Mouse (Mus musculus): ENCODE measurements at regions not wholly inside any gene's neighbourhood (a gene's known extent, or its start where the extent isn't known, plus 50 kb on each side); places are given as distances from the start of the nearest gene placed in this dataset.

DNA sequence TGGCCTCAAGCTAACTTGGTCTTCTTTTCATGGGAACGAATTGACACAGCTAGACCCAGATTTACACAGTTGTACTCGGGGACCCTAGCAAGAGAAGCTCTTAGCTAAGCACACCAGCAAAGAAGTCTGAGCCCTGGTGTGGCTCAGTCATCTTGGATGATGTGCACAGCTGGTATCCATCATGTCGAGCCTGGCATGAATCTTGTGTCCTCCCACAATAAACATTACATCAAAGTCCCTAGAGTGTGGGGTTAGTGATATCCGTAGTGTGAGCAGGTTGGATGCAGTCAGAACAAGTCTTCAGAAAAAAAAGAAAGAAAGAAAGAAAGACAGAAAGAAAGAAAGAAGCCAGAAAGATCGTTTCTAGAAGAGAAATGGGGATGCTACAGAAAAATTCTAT lies 52.1 kb upstream of the Hmcn1 start:
- DNase-seq (ENCODE audit: low spot score): no peak

DNA sequence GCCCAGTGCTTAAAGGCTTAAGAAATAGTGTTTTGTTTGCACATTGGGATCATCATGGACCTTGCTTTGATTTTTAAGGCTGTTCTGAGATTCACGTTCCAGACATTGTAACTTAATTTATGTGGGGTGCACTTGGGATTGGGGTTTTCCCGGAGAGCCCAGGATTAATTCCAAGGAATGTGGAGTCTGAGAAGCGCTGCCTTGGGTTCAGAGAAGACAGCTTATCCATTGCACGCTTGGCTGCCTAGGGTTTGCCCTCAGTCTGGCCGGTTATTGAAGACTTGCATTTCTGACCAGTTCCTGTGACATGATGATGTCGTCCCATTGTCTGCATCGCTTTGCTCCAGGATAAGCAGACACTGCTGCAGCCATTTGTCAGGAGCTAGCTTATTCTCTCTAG lies 53.4 kb upstream of the Hmcn1 start:
- no peak for DNase-seq (ENCODE audit: low spot score)

DNA sequence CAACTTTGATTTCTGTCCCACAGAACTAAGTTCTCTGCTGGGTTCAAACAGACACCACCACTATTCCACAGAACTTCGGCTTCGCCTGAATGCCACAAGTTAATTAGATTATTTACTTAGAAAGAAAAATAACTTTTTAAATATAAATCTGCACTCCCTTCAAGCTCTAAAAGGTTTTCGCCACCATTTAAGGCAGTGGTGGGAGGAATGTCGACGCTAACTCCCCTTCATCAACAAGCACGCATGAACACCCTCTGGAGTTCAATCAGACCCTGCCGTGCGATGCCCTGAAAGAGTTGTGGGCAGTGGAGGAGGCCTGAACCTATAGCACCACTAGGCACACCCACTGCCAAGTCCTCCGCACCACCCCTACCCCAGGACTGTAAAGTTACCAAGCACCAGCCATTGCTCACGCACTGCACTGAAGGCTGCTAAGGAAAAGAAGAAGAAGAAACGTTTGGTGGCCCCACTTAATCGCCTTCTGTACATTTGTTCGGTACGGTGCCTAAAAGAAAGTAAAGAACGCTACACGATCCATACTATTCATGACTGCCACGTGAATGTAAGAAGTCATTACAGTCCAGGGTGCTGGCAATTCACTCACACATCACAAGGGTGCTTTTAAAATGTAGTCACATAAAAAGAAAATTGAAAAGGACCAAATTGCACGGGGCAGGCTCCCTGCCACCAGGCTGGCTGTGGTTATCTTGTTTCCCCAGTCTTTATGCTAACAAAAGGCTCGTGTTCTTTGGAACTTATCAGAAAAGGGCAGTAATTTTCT lies 56.7 kb upstream of the Hmcn1 start:
- no peak for DNase-seq (ENCODE audit: low spot score)

GRCm38 (mm10) chr1:151050507-151050816 lies 57.2 kb upstream of the Hmcn1 start:
- DNase-seq (ENCODE audit: low spot score): no peak

DNA sequence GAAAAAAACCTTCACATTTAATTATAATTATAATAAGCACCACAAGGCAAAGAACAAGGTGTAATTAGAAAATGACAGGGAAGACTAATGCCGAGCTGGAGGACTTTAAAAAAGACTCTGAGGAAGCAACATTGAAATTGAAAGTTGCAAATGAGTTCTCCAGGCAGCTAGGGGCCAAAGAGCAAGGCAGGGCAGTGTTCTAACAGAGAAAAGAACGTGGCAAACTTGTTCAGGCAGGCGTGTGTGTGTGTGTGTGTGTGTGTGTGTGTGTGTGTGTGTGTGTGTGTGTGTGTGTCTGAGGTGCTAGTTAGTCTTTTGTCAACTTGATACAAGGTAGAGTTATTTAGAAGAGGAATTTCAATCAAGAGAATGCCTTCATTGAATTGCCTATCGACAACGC lies 60.0 kb upstream of the Hmcn1 start:
- no peak for DNase-seq (ENCODE audit: low spot score)

DNA sequence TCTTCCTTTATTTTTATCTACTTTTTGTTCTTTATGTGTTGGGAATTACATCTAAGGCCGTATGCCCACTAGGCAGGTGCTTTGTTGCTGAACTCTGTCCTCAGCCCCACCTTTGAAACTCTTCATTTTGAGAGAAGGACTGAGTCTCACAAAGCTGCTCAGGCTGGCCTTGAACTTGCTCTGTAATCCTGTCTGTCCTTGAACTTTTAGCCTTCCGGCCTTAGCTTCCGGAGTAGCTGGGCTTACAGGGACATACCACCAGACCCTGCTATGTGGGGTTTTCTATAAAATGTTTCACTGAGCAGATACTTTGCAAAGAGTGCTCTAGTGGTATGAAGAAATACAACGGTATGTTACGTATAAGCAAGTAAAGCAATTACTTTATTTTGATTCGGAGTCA lies 62.2 kb upstream of the Hmcn1 start:
- DNase-seq (ENCODE audit: low spot score): no peak

GRCm38 (mm10) chr1:151059546-151060136 lies 66.4 kb upstream of the Hmcn1 start:
- no peak for DNase-seq (ENCODE audit: low spot score)

- DNase-seq (ENCODE audit: low spot score): no peak
Measured at GRCm38 (mm10) chr1:151065090-151065567, 71.9 kb upstream of the Hmcn1 start.

DNA sequence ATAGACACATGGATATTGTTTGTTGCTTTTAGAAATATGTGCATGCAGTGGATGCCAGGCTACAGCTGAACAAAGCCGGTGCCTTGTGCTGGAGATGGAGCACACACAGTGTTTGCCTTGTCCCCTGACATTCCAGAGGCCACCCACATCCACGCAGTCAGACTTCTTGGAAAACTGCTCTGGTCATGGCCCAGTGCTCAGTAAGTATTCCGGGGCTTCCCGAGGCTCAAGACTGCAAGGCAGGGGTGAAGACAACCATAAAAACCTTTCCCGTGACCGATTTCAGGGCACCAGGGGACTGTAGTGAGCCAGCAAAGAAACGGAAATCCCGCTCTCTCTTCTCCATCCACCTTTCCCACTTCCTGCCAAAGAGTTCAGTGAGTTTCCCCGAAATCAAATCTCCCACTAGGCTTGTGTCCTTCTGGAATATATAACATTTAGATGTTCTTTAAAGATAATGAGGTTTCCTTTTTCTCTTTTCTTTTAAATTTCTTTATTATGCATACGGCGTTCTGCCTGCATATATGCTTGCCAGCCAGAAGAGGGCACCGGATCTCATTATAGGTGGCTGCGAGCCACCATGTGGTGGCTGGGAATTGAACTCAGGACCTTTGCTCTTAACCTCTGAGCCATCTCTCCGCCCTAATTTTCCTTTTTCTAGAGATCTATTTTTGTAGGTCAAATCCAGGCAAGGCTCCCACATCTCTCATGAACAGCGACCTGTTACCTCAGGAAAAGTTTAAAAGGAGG lies 73.3 kb upstream of the Hmcn1 start:
- DNase-seq (ENCODE audit: low spot score): no peak

DNA sequence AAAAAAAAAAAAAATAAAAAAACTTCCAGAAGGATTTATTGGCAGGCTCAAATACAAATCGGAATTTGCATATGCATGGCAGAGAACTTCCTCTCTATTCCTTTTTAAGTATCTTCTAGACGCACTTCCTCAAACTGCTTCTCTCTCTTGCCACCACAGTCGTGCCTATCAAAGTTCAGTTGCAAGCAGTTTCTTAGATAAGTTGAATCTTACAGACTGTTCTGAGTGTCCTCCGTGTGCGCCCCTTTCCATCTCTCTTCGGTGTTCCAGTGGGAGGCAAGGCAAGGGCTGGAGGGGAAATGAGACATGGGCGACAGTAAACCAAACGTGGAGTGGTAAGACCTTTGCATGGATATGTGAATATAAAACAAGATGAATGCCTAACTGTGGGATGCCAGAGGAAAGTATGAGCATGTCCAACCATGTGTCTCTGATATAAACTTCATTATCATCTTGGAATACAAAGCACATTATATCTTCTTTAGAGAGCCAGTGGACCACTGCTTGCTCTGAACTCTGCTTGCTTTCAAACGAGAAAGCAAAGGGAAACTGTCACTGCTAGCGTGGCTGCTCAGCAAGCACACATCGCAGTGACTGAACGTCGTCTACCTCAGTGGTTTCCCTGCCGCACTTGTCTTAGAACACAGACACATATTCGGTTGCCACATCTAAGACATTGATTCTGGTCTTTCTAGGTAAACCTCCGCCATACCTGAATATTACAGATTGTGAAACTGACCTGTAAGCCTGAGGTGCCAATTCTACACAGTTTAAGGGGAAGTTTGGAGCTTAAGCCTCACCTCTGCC lies 81.5 kb upstream of the Hmcn1 start:
- DNase-seq (ENCODE audit: low spot score): no peak

DNA sequence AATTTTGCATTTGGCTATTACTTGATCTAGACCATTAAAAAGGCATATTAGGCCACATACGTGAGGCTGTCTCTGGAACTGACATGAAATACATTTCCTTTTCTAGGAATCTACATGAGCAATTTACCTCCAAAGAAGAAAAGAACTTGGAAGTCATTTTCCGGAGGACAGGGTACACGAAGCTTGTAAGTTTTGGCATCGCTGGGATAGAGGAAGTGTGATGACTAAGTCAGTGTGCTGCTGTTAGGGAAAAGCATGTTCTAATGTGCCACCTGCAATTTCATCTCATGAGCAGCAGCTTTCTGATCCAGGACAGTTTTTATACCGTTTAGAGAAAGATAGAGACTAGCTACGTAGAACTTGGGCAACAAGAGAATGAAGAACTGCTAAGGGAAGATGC lies 82.3 kb upstream of the Hmcn1 start:
- DNase-seq (ENCODE audit: low spot score): no peak

GRCm38 (mm10) chr1:151078909-151079522 lies 85.8 kb upstream of the Hmcn1 start:
- DNase-seq (ENCODE audit: low spot score): peak; percentile 87

GRCm38 (mm10) chr1:151079614-151080360 lies 86.6 kb upstream of the Hmcn1 start:
- DNase-seq (ENCODE audit: low spot score): no peak

DNA sequence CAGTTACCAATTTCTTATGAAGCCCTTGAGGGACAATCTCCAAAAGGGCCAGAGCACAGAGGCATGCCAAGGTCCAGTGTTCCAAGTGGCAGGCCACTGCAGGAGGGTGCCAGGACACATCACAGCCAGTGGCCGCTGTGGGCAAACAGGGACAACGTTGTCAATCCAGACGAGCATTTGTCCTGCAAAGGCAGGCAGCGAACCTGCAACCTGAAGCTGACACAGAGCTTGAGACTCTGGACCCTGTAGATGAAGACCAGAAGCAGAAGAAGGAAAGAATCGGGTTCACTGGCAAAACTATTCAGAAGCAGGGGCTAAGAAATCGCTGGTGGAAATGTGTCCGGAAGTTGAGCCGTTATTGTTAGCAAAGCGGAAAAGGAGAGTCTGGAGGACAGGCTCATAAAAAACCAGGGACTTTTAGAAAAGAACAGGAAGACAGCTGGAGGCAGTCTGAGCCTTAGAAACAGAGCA lies 87.3 kb upstream of the Hmcn1 start:
- peak; percentile 8 for DNase-seq (ENCODE audit: low spot score)

DNA sequence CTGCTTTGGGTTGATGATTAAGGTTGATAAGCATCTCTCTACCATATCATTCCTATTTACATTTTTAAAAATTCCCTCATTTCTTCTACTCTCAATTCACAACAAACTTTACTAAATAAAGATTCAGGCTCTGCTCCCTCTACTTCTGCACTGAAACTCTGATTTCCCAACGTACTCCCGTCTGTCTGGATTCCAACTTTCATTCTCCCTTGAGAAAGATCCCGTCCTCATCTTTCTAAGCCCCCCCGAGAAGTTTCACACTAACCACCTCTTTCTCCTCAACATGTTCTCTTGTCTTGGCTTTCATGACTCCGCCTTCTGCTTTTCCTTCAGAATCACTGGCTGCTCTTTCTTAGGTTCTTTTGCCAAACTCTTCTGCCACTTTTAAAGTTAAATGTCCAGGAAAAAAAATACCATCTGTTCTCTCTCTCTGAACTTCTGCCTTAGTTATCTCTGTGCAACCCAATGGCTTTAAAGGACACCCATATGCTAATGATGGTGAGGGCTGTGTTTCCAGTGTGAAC lies 89.3 kb upstream of the Hmcn1 start:
- no peak for DNase-seq (ENCODE audit: low spot score)

DNA sequence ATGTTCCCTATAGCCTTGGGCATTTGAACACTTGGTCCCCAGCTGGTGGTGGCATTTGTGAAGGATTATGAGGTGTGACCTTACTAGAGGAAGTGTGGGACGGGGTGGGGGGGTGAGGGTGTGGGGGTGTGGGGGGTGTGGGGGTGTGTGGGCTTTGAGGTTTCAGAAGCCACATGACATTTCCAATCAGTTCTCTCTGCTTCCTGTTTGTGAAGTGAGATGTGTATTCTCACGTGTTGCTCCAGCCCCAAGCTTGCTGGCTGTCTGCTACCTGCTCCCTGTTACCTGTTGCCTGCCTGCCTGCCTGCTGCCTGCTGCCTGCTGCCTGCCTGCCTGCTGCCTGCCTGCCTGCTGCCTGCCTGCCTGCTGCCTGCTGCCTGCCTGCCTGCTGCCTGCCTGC lies 90.6 kb upstream of the Hmcn1 start:
- no peak for DNase-seq (ENCODE audit: low spot score)

DNA sequence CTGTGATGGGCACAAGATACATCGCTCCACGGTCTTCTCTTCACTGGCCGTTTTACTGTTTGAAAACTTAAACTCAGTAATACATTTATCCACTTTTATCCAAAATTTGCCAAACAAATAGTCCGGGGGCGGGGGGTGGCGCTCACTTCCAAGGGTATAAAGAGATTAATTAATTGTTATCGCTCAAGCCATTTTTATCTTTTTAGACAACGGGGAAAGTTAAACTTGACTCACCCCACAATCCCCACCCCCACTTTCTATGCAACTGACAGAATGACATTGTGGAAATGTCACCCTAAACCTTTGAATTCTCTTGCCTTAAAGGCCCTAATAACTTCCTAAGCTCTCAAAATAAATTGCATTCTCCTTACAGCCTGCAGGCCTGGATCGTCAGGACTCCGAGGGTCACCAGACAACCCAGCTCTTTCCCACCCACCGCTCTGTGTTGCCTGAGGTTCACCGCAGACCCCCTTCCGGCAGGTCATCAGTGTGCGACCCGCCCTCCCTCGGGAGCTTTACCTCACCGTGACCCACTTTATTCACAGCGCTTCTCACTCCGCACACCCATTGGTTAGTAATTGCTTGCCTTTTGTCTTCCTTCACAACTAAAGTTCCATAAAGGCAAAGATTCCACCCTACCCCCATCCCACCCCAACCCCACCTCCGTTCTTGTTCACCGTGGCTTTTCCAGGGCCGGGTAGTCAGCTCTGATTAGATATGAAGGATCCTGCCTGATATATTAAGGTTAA lies 93.0 kb upstream of the Hmcn1 start:
- DNase-seq (ENCODE audit: low spot score): no peak

DNA sequence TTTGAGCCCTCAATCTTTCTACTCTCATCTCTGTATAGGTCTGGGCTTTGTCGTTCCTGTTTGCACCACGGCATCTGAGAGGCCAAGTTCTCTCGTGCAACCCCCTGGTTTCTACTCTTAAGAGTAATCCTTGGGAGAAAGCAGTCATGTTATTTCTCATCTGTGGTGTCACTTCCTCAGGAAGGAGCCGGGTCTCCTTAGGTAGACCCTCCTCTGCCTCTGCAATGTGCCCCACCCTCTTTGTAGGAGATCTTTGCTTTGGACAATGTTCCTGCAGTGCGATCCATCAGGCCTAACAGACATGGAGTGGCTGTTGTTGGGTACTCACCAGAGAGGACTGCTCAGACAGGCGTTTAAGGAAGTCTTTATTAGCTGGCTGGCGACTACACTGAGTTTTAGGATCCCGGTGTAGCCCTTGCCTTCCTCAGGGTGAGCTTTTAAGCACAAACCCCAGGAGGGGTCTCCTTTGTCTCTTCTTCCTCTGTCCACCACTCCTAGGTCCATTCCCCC lies 94.0 kb upstream of the Hmcn1 start:
- no peak for DNase-seq (ENCODE audit: low spot score)

- DNase-seq (ENCODE audit: low spot score): no peak
Measured at GRCm38 (mm10) chr1:151087811-151088511, 94.4 kb upstream of the Gm47985 start.
